Mouse (Mus musculus) liver, adult 2 months (tissue): ENCODE results near the gene Slc16a10. TPM values are rescaled to one million over a fixed set of nuclear protein-coding genes. Genes with fewer than 3 reads are reported as not detected.

Experiments
- DNase-seq: peaks from one replicate; pipeline ENCODE4 v3.0.0-alpha.2; 2011; ENCODE audit warnings: low read depth, low spot score; ENCODE audit errors: extremely low read depth
- H3K27ac ChIP-seq: fragments of 200-500 bp; replicated peaks from 2 replicates; pipeline ENCODE4 v1.5.1; 2012; ENCODE audit warnings: low read depth, mild to moderate bottlenecking, control low read depth, inconsistent platforms, low read length; ENCODE audit not compliant: insufficient read depth
- H3K27me3 ChIP-seq: fragments of 200-500 bp; 2 replicates; pipeline ENCODE4 v1.6.1; 2012; ENCODE audit warnings: mild to moderate bottlenecking, moderate library complexity, low read length, inconsistent platforms; ENCODE audit not compliant: control insufficient read depth, insufficient read depth
- H3K36me3 ChIP-seq: fragments of 200-500 bp; 2 replicates; pipeline ENCODE4 v1.6.1; 2012; ENCODE audit warnings: low read length, inconsistent platforms; ENCODE audit not compliant: control insufficient read depth, insufficient read depth
- H3K4me1 ChIP-seq: fragments of 200-500 bp; 2 replicates; pipeline ENCODE4 v1.6.1; 2011; ENCODE audit warnings: low read length; ENCODE audit not compliant: control insufficient read depth, insufficient read depth
- H3K4me3 ChIP-seq: fragments of 200-500 bp; 2 replicates; pipeline ENCODE4 v1.5.1; 2011; ENCODE audit warnings: low read depth, mild to moderate bottlenecking, control low read depth, low read length, moderate library complexity; ENCODE audit not compliant: insufficient read depth
- H3K79me2 ChIP-seq: fragments of 200-500 bp; 2 replicates; pipeline ENCODE4 v1.6.1; 2012; ENCODE audit warnings: inconsistent platforms, mild to moderate bottlenecking, low read length, moderate library complexity; ENCODE audit not compliant: control insufficient read depth, insufficient read depth
- H3K9ac ChIP-seq: fragments of 200-500 bp; 2 replicates; pipeline ENCODE4 v1.6.1; 2012; ENCODE audit warnings: low read depth, mild to moderate bottlenecking, control low read depth, inconsistent platforms, low read length
- CTCF ChIP-seq: fragments of 200-500 bp; IDR thresholded peaks from 2 replicates; pipeline ENCODE4 v1.5.1; 2011; ENCODE audit warnings: low read depth, low read length, control low read depth
- POLR2A ChIP-seq: fragments of 200-500 bp; IDR thresholded peaks from 2 replicates; pipeline ENCODE4 v1.6.1; 2011; ENCODE audit warnings: low read length, control low read depth; ENCODE audit not compliant: insufficient read depth; ENCODE audit errors: extremely low read depth
- WGBS: fragments of 180-500 bp; shearing (Covaris S2); methylation state at CpG from one replicate; pipeline ENCODE4 v1.1.7; 2018; 5-methylcytosine and 5-hydroxymethylcytosine counted together
- polyA plus RNA-seq: library from polyadenylated mRNA; depleted of rRNA; stranded (reverse); fragments of >200 nt; gene quantifications from 2 replicates; pipeline ENCODE4 v1.2.3, GENCODE M21; 2012
- total RNA-seq: library from RNA; depleted of rRNA; stranded (reverse); fragments of >200 nt; gene quantifications from 2 replicates; pipeline ENCODE4 v1.2.3, GENCODE M21; 2014

The Slc16a10 gene
- total and polyA plus RNA-seq, 2 experiments = 61.4 to 76.0 TPM

DNA sequence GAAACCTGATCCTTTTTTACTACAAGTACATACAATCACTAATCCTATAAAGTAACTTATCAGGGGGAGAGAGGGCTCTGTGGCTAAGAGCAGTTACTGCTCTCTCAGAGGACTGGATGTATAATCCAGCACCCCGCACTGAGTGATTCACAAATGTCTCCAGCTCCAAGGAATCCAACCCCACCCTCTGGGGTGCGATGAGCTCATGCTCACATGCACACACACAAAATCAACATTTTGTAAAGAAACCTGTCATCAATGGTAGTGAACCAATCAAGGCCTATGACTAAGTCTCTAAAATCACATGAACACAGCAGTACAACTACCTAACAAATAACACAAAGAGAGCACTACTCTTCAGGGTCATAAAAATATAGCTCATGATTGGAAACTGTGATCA, 47.3 kb downstream of the Slc16a10 start:
- H3K4me3 ChIP-seq = no peak overlapping the region
- peaks cover 13% of the 10 kb centered on the region for H3K4me1 ChIP-seq
- peaks cover 19% of the 10 kb centered on the region; the same call in 1 of the 2 replicates for H3K79me2 ChIP-seq
- WGBS = 88% methylated on average over 2 of the region's 2 CpGs
- TF ChIP-seq CTCF (no peak), POLR2A (no peak)
- no peak for DNase-seq
- H3K27me3 ChIP-seq = no peaks in the 10 kb centered on the region
- H3K9ac ChIP-seq = no peak overlapping the region
- 0 out of 2 replicates have a peak, but pooled peaks cover 2% of the 10 kb centered on the region for H3K36me3 ChIP-seq
- H3K27ac ChIP-seq = no peak overlapping the region

DNA sequence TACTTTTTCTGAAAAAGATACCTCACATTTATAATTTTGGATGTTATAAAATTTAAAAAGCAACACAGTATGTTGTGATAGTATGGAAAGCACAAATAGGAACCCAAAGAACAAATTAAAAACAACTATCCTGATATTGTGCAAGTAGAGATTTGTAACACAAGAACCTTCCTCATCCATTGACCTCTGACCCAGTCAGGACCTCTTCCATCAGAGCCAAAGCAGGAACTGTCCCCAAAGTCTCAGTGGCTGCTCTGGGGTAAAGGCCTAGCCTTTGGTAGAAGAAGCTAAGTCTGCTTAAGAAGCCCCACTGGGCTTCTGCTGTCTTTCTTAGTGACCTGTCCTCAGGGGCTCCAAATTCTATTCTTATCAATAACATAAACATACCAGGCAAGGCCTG, 48.5 kb downstream of the Slc16a10 start:
- DNase-seq = peak; percentile 84
- Histone ChIP-seq H3K4me3 (no peak overlapping the region), H3K9ac (no peak overlapping the region), H3K36me3 (no peaks in the 10 kb centered on the region), H3K27ac (peak overlapping the region; percentile 65), H3K4me1 (peaks cover 13% of the 10 kb centered on the region), H3K27me3 (no peaks in the 10 kb centered on the region), H3K79me2 (peaks cover 23% of the 10 kb centered on the region; the same call in 1 of the 2 replicates)
- TF ChIP-seq CTCF = no peak
- TF ChIP-seq POLR2A = no peak

DNA sequence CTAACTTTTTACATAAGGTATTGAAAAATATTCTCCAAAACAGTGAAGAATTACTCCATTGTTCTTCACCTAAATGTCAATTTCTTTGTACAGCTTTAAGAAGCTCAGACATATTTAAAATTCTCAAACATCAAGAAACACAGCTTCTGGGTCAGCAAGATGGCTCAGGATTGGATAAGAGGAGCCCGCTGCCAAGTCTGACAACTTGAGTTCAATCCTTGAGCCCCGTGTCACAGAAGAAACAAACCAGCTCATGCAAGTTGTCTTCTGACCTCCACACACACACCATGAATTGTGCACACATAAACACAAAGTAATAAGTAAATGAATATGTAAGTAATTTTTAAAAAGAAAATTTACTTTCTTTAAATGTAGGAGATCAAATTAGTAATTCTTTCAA, 50.6 kb downstream of the Slc16a10 start:
- H3K79me2 ChIP-seq = peaks cover 31% of the 10 kb centered on the region; the same call in 1 of the 2 replicates
- no peaks in the 10 kb centered on the region for H3K36me3 ChIP-seq
- H3K27ac ChIP-seq = no peak overlapping the region
- WGBS = 77% methylated on average over 2 of the region's 2 CpGs
- no peak overlapping the region for H3K4me3 ChIP-seq
- H3K4me1 ChIP-seq = peaks cover 13% of the 10 kb centered on the region
- H3K9ac ChIP-seq = no peak overlapping the region
- TF ChIP-seq POLR2A (no peak), CTCF (no peak)
- no peaks in the 10 kb centered on the region for H3K27me3 ChIP-seq
- no peak for DNase-seq

DNA sequence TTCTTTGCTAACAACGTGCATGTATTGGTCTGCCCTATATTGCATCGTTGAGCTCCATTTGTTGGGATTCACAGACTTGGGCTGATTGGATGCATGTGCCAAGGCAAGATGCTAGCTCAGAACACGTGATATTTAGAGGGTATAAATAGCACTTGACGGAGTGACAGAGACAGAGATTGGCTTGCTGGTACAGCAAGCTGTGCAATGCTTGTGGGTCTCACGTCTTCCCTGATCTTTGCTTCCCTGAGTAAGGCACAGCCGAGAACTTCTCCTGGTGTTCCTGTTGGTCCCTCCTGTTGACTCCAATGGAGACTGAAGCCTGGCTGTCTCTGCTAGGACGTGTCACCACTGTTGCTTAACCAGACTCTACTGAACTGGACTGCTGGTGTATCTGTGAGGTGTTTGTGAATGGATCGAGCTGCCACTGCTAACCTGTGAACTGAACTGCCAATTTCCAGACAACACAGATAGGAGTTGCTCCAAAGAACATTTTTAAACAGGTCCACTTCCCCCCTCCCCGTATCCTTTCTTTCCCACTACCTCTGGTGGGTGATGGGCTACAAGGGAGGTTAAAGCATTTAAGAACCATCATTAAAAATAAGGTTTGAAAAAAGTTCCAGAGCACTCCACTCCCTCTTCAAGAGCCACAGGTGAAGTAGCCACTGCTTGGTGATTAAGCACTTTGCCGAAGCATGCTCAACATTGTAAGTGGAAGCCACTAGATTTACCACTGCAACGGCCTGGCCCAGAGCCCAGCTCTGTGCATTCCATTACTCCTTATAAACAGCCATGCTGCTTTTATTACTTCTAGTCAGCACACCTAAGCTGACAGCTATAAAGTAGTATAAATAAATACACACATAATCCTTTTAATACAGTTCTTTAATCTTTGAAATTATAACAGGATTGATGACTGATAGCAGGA, 51.3 kb downstream of the Slc16a10 start:
- no peak for DNase-seq
- Histone ChIP-seq H3K27me3 (no peaks in the 10 kb centered on the region), H3K27ac (no peak overlapping the region), H3K9ac (no peak overlapping the region), H3K36me3 (no peaks in the 10 kb centered on the region), H3K4me3 (no peak overlapping the region), H3K79me2 (peaks cover 31% of the 10 kb centered on the region; the same call in 1 of the 2 replicates), H3K4me1 (peaks cover 13% of the 10 kb centered on the region)
- TF ChIP-seq POLR2A (no peak), CTCF (no peak)
- 72% methylated on average over 11 of the region's 11 CpGs for WGBS

- 80% methylated on average over 12 of the region's 12 CpGs for WGBS
- no peak for DNase-seq
- Histone ChIP-seq H3K4me3 (no peak overlapping the region), H3K27me3 (no peaks in the 10 kb centered on the region), H3K36me3 (peaks cover 4% of the 10 kb centered on the region; the same call in 1 of the 2 replicates), H3K4me1 (peaks cover 3% of the 10 kb centered on the region; the same call in 1 of the 2 replicates), H3K79me2 (peaks cover 20% of the 10 kb centered on the region; the same call in 1 of the 2 replicates), H3K9ac (no peak overlapping the region), H3K27ac (no peak overlapping the region)
- TF ChIP-seq POLR2A = no peak
- no peak for TF ChIP-seq CTCF
Measured at GRCm38 (mm10) chr10:40084332-40085093, 57.5 kb downstream of the Slc16a10 start.
